Mouse (Mus musculus): Measurements from ENCODE around the gene Gm49403.

DNA sequence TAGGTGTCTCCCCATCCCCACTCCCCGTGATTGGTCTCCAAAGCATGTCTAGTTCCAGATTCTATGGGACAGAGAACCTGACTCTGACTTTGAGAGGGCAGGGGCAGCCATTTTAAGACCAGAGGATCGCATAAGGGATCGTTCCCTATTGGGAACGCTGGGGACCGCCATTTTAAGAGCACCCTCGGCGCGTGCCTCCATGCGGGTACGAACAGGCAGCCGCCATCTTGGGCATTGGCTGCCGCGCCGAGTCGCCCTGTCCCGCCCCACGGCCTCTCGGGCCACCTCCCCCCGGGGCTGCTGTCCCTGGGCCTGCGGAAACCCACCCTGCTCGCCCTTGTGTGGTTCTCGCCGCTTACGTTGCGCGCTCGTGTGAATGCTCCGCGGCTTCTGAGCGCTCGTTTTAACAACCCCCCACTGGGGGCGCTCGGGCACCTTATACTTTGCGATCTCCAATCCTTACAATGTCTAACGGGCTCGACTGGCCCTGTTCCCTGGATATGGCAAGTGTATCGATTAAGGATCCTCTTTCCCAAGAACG is 46.4 kb upstream of the Gm49403 start, which contains the start of gene Bscl2:
- TF ChIP-seq CTCF (IDR thresholded peaks at IDR 0.05; ENCODE audit: low read depth) (peak; percentile 49), EP300 (IDR thresholded peaks at IDR 0.05; ENCODE audit: low read depth) (peak; percentile 85; the same call in 1 of the 2 replicates)

All from heart, postnatal 0 days (tissue).